Mouse (Mus musculus) left cerebral cortex, adult 8-10 months (tissue): Measurements from ENCODE around the gene Lhfpl5. TPM values are rescaled to one million over a fixed set of nuclear protein-coding genes. Genes with fewer than 3 reads are reported as not detected.

ENCODE experiments used
- DNase-seq, 2 experiments: peaks; one replicate each; pipeline ENCODE4 v3.0.0; 2022; ENCODE audit warnings: low spot score in 2 of 2
- microRNA-seq, 2 experiments: library from miRNA; unstranded; fragments of <30 nt; microRNA quantifications; one replicate each; pipeline ENCODE4 v1.2.0; 2022
- total RNA-seq, 4 experiments: library from RNA; stranded (reverse); gene quantifications; 2 replicates each; pipeline ENCODE4 v1.2.4; 2022

Lhfpl5 gene
- total RNA-seq, 4 experiments from 2014 or later = 4.0 to 6.1 (median 5.3) TPM

- no peak for DNase-seq
Measured at GRCm38 (mm10) chr17:28625327-28625726, 49.9 kb downstream of the Lhfpl5 start.

- DNase-seq = peak in 1 of 2 experiments; percentile 59
Measured at GRCm38 (mm10) chr17:28626937-28627336, 51.5 kb downstream of the Lhfpl5 start.

GRCm38 (mm10) chr17:28628248-28629124, 53.0 kb downstream of the Lhfpl5 start:
- no peak for DNase-seq

- no peak for DNase-seq
Measured at GRCm38 (mm10) chr17:28629125-28629524, 53.7 kb downstream of the Lhfpl5 start.

Small RNAs within 50 kb of the gene (microRNA-seq; reads per million reads assigned to microRNA genes)
- gene Gm25195 (0 reads per million in 2 experiments), gene Mir6969 (0 reads per million in 2 experiments)

Other genes starting within 250 kb of the Lhfpl5 start
- gene Rpl10a, start 247.2 kb upstream of the Lhfpl5 start, total RNA-seq = 100 to 1,000 TPM; 323 to 368 (median 355) TPM
- 1 to 10 TPM; 2.3 to 4.0 (median 3.0) TPM for gene Tead3, start 224.8 kb upstream of the Lhfpl5 start, total RNA-seq
- under 1 TPM in 1 of 4 experiments, not detected in 3; 0.27 TPM for gene Tulp1, start 210.4 kb upstream of the Lhfpl5 start, total RNA-seq
- 10 to 100 TPM; 34.6 to 56.0 (median 46.5) TPM for gene Fkbp5, start 58.1 kb upstream of the Lhfpl5 start, total RNA-seq
- gene Armc12, start 44.8 kb upstream of the Lhfpl5 start, total RNA-seq = not detected
- gene Clpsl2, start 26.2 kb upstream of the Lhfpl5 start, total RNA-seq = not detected
- not detected for gene Clps, start 14.9 kb upstream of the Lhfpl5 start, total RNA-seq
- gene Srpk1, start 47.1 kb downstream of the Lhfpl5 start, total RNA-seq = 10 to 100 TPM; 81.5 to 96.3 (median 93.3) TPM
- 1 to 10 TPM; 6.0 to 8.4 (median 6.9) TPM for gene Slc26a8, start 114.6 kb downstream of the Lhfpl5 start, total RNA-seq
- gene Mapk14, start 115.7 kb downstream of the Lhfpl5 start, total RNA-seq = 10 to 100 TPM; 70.2 to 84.1 (median 76.9) TPM
- gene AC170998.1, start 150.4 kb downstream of the Lhfpl5 start, total RNA-seq = 1 to 10 TPM; 1.3 to 4.8 (median 1.5) TPM
- gene Mapk13, start 193.7 kb downstream of the Lhfpl5 start, total RNA-seq = 1 to 10 TPM; 2.1 to 3.4 (median 2.7) TPM
- gene Brpf3, start 225.4 kb downstream of the Lhfpl5 start, total RNA-seq = 10 to 100 TPM; 44.2 to 56.6 (median 52.6) TPM